Mouse (Mus musculus): Measurements from ENCODE around the gene Stmn3. TPM values are rescaled to one million over a fixed set of nuclear protein-coding genes. Genes with fewer than 3 reads are reported as not detected.

Gene Stmn3
- total RNA-seq, 1 experiment from 2014 or later, result not detected

DNA sequence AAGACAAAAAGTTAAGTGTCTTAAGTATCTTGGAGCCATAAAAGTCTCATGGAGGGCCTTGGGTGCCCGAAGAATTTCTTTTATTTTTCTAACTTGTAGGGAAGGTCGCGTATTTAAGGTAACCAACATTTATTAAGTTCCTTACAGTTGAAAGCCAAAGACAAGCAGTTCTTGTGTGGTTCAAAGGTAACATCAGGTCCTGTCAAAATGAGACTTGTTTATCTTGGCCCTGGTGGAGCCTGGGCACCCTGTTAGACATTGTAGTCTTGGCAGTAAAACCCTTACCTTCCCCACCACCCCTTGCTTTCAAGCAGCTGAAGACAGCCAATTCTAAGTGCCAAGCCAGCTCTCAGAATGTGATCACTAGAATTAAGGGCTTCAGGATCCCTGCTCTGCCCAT, 25.6 kb downstream of the Stmn3 start:
- no peak for ATAC-seq (replicated peaks in 1 of 2; ENCODE audit: insufficient read depth in 1 of 2, low FRiP score in 2 of 2, low TSS enrichment in 1 of 2, low read depth in 1 of 2, poor library complexity in 2 of 2, severe bottlenecking in 2 of 2)

DNA sequence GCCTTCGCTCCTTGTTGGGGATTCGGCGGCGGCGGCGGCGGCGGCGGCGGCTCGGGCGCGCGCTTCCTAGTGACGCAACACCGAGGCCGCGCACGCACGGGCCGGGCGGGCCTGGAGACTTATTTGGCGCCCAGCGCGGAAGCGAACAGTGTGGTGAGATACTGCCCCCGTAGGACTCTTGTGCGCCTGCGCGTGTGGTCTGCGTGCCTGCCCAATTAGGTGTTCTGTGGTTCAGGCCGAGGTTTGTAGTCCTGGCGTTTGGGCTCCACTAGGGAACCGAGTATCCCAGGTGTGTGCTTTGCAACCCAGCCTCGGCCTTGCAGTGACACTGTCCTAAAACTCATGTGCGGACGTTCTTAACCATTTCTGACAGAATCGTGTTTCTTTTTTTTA, 26.3 kb downstream of the Stmn3 start, which contains the start of gene Gmeb2:
Gmeb2 (minus strand) TSS at position 78 of the 393 bp plus-strand sequence.
- ATAC-seq (replicated peaks in 1 of 2; ENCODE audit: insufficient read depth in 1 of 2, low FRiP score in 2 of 2, low TSS enrichment in 1 of 2, low read depth in 1 of 2, poor library complexity in 2 of 2, severe bottlenecking in 2 of 2), result peak; percentile 94 to 97

DNA sequence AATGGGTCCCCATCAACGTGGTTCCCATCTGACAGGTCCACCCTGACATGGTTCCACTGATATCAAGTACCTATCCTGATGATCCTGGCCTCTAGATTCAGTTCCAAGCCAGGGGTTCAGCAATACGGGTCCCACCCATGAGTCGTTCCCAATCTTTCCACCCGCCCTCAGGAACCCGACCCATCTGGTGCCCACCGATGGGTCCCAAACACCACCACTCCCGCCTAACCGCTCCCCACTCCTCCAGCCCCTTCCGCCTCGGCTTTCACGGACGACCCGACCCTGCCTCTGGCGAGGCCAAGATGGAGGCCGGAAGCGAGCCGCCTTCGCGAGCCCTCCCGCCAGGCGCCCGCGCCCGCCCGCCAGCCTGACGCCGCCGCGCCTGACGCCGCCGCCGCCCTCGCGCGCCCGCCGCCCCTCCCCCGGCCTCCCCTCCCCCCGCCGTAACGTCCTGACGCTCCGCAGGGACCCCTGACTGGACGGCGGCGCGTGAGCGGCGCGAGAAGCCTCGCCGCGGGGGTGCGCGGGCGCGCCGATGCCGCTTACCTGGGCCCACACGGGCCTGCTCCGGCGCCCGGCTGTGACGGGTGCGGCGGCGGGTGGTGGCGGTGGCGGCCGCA, 26.9 kb downstream of the Stmn3 start:
- ATAC-seq (replicated peaks in 1 of 2; ENCODE audit: insufficient read depth in 1 of 2, low FRiP score in 2 of 2, low TSS enrichment in 1 of 2, low read depth in 1 of 2, poor library complexity in 2 of 2, severe bottlenecking in 2 of 2), result peak; percentile 40 to 64; a peak in 3 of 4 replicates

DNA sequence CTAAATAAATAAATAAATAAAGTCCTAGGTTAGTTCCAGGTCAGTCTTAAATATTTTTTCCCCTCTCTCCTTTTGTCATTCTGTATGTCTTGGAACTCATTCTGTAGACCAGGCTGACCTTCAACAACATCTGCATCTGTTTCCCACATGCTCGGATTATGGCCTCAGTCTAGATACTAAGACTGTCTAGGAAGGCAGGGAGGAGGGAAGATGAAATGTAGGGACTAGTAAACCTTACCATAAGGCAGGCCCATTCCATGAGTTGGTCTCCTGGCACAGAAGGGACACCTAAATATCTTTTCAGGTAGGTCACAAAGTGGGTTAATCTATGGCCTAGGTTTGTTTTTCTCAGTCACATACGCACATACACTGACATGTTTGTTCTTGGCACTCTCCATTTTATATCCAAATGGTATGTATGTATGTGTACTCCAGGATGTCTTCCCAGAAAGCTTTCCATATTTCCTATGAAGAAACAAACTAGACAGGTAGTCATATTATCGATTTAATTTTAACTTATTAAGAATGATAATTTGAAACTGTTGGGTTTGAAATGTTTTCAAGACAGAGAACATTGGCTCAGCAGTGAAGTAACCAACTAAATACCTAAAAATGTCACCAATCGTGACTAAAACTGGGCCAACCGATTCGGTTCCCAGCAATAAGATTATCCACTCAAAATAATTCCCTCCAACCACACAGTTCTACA, 27.5 kb downstream of the Stmn3 start:
- no peak for ATAC-seq (replicated peaks in 1 of 2; ENCODE audit: insufficient read depth in 1 of 2, low FRiP score in 2 of 2, low TSS enrichment in 1 of 2, low read depth in 1 of 2, poor library complexity in 2 of 2, severe bottlenecking in 2 of 2)

DNA sequence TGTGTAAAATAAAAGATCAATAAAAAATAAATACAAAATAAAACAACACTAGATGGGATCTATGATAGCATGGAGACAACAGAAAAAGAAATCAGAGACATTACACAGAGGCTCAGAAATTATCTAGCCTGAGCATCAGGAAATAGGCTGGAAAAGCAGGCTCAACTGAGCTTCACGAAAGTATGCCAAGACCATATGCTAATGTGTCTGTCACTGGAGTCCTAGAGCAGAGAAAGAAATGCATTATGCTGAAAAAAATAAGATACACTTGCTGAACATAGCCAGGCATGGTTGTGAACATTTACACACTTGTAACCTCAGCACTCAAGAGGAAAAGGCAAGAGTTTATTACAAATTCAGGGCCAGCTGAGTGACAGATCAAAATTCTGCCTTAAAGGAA, 34.3 kb downstream of the Stmn3 start:
- no peak for ATAC-seq (replicated peaks in 1 of 2; ENCODE audit: insufficient read depth in 1 of 2, low FRiP score in 2 of 2, low TSS enrichment in 1 of 2, low read depth in 1 of 2, poor library complexity in 2 of 2, severe bottlenecking in 2 of 2)

DNA sequence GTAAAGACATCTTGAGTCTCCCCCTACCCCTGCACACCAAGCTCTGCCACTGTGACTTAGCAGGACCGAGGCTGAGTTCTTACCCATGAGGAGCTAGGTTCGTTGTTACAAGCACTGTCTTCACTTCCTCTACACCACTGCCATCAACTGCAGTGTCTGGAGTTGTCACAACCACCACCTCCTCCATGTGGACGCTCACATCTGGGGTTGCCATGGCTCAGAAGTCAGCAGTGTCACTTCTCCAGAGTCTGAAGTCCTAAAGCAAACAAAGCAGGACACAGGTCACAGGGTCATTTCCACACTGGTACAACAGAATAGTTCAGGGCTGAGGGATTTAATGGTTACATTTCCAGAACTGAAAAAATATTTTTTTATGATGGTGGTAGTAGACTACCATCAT, 36.4 kb downstream of the Stmn3 start:
- ATAC-seq (replicated peaks in 1 of 2; ENCODE audit: insufficient read depth in 1 of 2, low FRiP score in 2 of 2, low TSS enrichment in 1 of 2, low read depth in 1 of 2, poor library complexity in 2 of 2, severe bottlenecking in 2 of 2), result no peak

DNA sequence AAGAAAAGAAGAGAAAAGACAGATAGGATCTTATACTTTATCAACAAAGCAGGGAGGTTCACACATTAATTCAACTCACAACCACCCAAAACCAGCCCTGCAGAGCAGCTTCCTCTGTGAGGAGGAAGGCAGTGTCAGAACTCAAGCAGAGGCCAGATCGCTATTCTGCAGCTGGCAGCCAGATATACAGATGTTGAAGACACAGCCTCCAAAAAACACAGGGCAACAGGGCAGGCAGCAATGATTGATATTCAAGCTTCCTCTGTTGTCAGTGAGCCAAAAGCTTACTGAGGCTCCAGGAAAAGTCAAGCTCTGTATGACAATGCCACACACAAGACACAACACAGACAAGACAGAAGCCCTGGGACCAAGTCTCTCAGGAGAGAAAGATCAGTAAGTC, 37.5 kb downstream of the Stmn3 start:
- ATAC-seq (replicated peaks in 1 of 2; ENCODE audit: insufficient read depth in 1 of 2, low FRiP score in 2 of 2, low TSS enrichment in 1 of 2, low read depth in 1 of 2, poor library complexity in 2 of 2, severe bottlenecking in 2 of 2), result no peak

DNA sequence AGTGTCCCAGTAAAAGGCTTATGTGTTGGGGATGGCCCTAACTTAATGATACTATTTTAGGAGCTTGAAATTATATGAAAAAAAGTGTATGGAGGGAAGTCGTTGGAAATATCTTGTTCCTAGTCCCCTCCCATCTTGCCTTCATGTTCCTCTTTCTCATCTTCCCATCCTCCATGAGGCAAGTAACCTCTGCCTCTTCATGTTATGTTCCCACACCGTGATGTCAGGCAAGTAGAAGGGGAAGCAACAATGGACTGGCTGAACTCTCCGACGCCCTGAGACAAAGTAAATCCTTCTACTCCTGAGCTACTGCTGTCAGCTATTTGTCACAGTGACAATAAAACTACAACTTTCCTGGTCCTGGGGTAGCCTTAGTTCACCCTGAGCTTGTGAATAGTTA, 39.7 kb downstream of the Stmn3 start:
- ATAC-seq (replicated peaks in 1 of 2; ENCODE audit: insufficient read depth in 1 of 2, low FRiP score in 2 of 2, low TSS enrichment in 1 of 2, low read depth in 1 of 2, poor library complexity in 2 of 2, severe bottlenecking in 2 of 2), result no peak

DNA sequence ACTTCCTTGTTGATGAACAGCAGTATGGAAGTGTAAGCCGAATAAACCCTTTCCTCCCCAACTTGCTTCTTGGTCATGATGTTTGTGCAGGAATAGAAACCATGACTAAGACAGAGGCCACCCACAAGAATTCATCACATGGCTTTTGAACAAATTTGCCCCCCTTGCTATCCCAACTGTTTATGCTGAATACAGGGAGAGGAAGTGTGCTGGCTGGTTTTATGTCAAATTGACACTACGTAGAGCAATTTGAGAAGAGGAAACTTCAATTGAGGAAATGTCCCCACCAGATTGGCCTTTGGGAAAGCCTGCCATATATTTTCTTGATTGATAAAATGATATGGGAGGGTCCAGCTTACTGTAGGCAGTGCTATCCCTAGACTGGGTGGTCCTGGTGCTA, 40.5 kb downstream of the Stmn3 start:
- ATAC-seq (replicated peaks in 1 of 2; ENCODE audit: insufficient read depth in 1 of 2, low FRiP score in 2 of 2, low TSS enrichment in 1 of 2, low read depth in 1 of 2, poor library complexity in 2 of 2, severe bottlenecking in 2 of 2), result no peak

DNA sequence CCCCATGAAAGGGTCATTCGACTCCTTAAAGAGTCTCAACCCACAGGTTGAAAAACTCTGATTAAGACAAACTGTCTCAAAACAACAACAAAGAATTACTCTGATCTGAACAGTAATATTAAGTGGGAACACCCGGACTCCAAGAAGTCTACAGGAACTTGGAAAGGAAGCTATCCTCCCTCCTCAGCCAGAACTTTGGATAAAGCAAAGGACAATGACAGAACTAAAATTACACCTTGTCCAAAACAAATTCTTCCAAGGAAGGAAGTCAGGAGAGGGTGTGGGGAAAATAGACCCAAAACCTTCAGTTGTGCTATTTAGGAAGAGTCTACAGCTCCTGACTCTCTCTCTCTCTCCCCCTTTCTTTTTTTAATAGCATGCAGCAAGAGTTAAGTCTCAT, 42.2 kb downstream of the Stmn3 start:
- no peak for ATAC-seq (replicated peaks in 1 of 2; ENCODE audit: insufficient read depth in 1 of 2, low FRiP score in 2 of 2, low TSS enrichment in 1 of 2, low read depth in 1 of 2, poor library complexity in 2 of 2, severe bottlenecking in 2 of 2)

DNA sequence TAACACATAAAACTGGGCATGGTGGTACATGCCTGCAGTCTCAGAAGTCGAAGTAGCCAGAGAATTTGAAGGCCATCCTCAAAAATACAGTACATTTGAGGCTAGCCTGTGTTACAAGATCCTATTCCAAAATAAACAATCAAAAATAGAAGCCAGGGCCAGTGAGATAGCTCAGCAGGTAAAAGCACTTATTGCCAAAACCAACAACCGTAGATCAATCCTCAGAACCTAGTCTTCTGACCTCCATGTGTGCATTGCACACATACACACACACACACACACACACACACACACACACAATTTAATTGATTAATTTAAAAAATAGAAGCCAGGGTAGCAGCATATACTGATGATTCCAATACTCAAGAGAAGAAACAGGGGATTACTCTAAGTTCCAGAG, 47.5 kb downstream of the Stmn3 start:
- no peak for ATAC-seq (replicated peaks in 1 of 2; ENCODE audit: insufficient read depth in 1 of 2, low FRiP score in 2 of 2, low TSS enrichment in 1 of 2, low read depth in 1 of 2, poor library complexity in 2 of 2, severe bottlenecking in 2 of 2)

Other genes starting within 250 kb of the Stmn3 start
- gene Kcnq2, start 179.2 kb downstream of the Stmn3 start, total RNA-seq (2017), result not detected in 2 replicates
- gene Eef1a2, start 157.5 kb downstream of the Stmn3 start, total RNA-seq (2017), result not detected in 2 replicates
- gene Ppdpf, start 127.3 kb downstream of the Stmn3 start, total RNA-seq (2017), result 128 and 168 TPM in 2 replicates
- not detected in 2 replicates for gene Ptk6, start 111.7 kb downstream of the Stmn3 start, total RNA-seq (2017)
- gene Srms, start 101.3 kb downstream of the Stmn3 start, total RNA-seq (2017), result 0.25 TPM in 1 of 2 replicates, not detected in the other
- 0.63 TPM in 1 of 2 replicates, not detected in the other for gene Fndc11, start 94.5 kb downstream of the Stmn3 start, total RNA-seq (2017)
- gene Helz2, start 72.5 kb downstream of the Stmn3 start, total RNA-seq (2017), result 12.4 and 16.3 TPM in 2 replicates
- 14.8 and 16.9 TPM in 2 replicates for gene Gmeb2, start 26.5 kb downstream of the Stmn3 start, total RNA-seq (2017)
- 46.8 and 56.7 TPM in 2 replicates for gene Rtel1, start 5.2 kb upstream of the Stmn3 start, total RNA-seq (2017)
- 48.8 and 55.8 TPM in 2 replicates for gene Zgpat, start 50.4 kb upstream of the Stmn3 start, total RNA-seq (2017)
- 54.9 and 75.9 TPM in 2 replicates for gene Arfrp1, start 50.9 kb upstream of the Stmn3 start, total RNA-seq (2017)
- 32.4 and 36.1 TPM in 2 replicates for gene Lime1, start 65.6 kb upstream of the Stmn3 start, total RNA-seq (2017)
- gene Zbtb46, start 144.9 kb upstream of the Stmn3 start, total RNA-seq (2017), result 1.3 and 6.0 TPM in 2 replicates
- gene Abhd16b, start 178.7 kb upstream of the Stmn3 start, total RNA-seq (2017), result not detected in 2 replicates
- 118 and 129 TPM in 2 replicates for gene Tpd52l2, start 182.6 kb upstream of the Stmn3 start, total RNA-seq (2017)
- gene Dnajc5, start 206.0 kb upstream of the Stmn3 start, total RNA-seq (2017), result 36.9 and 43.1 TPM in 2 replicates

Measured in hematopoietic stem cell, adult 5-6 weeks (primary cell).